ENCODE assay signal across 21 mouse cellular contexts in genomic region chr15:25814535-25814934, GRCm38 (mm10).
"Had no signal": no experiment of that assay in that cellular context is flagged by ENCODE, and none has a peak within 500 bp of the region (broad histone marks: within the 10 kb centered on the region; RNA-seq: fewer than 3 reads in every experiment).

No protein-coding gene starts in this region.

- H3K36me3 ChIP-seq: midbrain, embryonic 15.5 days had no signal

- H3K4me3 ChIP-seq: liver, embryonic 13.5 days; liver, embryonic 15.5 days; lung, embryonic 15.5 days; megakaryocyte, embryonic 14.5 days; midbrain, embryonic 13.5 days; midbrain, embryonic 15.5 days; neural tube, embryonic 13.5 days; neural tube, embryonic 15.5 days; stomach, embryonic 15.5 days had no signal

- H3K4me2 ChIP-seq: liver, embryonic 11.5 days; liver, embryonic 13.5 days; liver, embryonic 15.5 days; lung, embryonic 15.5 days; midbrain, embryonic 11.5 days; midbrain, embryonic 13.5 days; midbrain, embryonic 15.5 days; neural tube, embryonic 13.5 days; neural tube, embryonic 15.5 days; stomach, embryonic 15.5 days had no signal

- H3K27ac ChIP-seq: liver, embryonic 13.5 days; liver, embryonic 15.5 days; lung, embryonic 15.5 days; macrophage; midbrain, embryonic 13.5 days; midbrain, embryonic 15.5 days; neural tube, embryonic 13.5 days; neural tube, embryonic 15.5 days; stomach, embryonic 15.5 days; stomach, postnatal 0 days had no signal

- H3K9ac ChIP-seq: liver, embryonic 13.5 days; liver, embryonic 15.5 days; liver, postnatal 0 days; lung, embryonic 15.5 days; midbrain, embryonic 13.5 days; midbrain, embryonic 15.5 days; neural tube, embryonic 13.5 days; neural tube, embryonic 15.5 days; stomach, embryonic 15.5 days had no signal

- H3K27me3 ChIP-seq: liver, embryonic 13.5 days; liver, embryonic 15.5 days; lung, embryonic 15.5 days; megakaryocyte, embryonic 14.5 days; midbrain, embryonic 13.5 days; midbrain, embryonic 15.5 days; neural tube, embryonic 13.5 days; neural tube, embryonic 15.5 days; stomach, embryonic 15.5 days had no signal

- H3K9me3 ChIP-seq: liver, embryonic 13.5 days; liver, embryonic 15.5 days; lung, embryonic 15.5 days; midbrain, embryonic 15.5 days; stomach, embryonic 15.5 days had no signal

- ATAC-seq: liver, postnatal 0 days; midbrain, embryonic 13.5 days; midbrain, embryonic 15.5 days had no signal

- H3K4me1 ChIP-seq: liver, embryonic 13.5 days; liver, embryonic 15.5 days; midbrain, embryonic 13.5 days; midbrain, embryonic 15.5 days; neural tube, embryonic 13.5 days; neural tube, embryonic 15.5 days; stomach, embryonic 15.5 days had no signal

- DNase-seq: liver, embryonic 13.5 days; liver, postnatal 0 days; lung, postnatal 14 days; retina, postnatal 1 day; right cerebral cortex, adult 18-20 months; right cerebral cortex, postnatal 14 days; thymus, adult 2 months; thymus, postnatal 25 days; thymus, postnatal 4 days had no signal
